Mouse (Mus musculus) adrenal gland, postnatal 14 days (tissue): Measurements from ENCODE around the gene Otud1. TPM values are rescaled to one million over a fixed set of nuclear protein-coding genes. Genes with fewer than 3 reads are reported as not detected.

ENCODE experiments used
- DNase-seq: peaks from one replicate; pipeline ENCODE4 v3.0.0; 2021; ENCODE audit warnings: mixed read lengths
- long read RNA-seq, 2 experiments: library from polyadenylated mRNA; stranded (forward); transcript quantifications; one replicate each; pipeline ENCODE4 v2.0.0; 2021
- total RNA-seq: library from RNA; stranded (reverse); gene quantifications from 2 replicates; pipeline ENCODE4 v1.2.3, GENCODE M21; 2021

Otud1 gene
- total RNA-seq = 7.8 and 10.7 TPM in 2 replicates
- long read RNA-seq, experiment 1, transcript Otud1-201 (1 exons, 2,832 nt) = major isoform, 12 of 12 reads
- long read RNA-seq, experiment 1, partial matches to known transcripts = 0 of 12 reads
- long read RNA-seq, experiment 1, other reads (novel, unspliced or antisense) = 0 of 12 reads
- long read RNA-seq, experiment 2, transcript Otud1-201 (1 exons, 2,832 nt) = major isoform, 6 of 6 reads
- long read RNA-seq, experiment 2, partial matches to known transcripts = 0 of 6 reads
- long read RNA-seq, experiment 2, other reads (novel, unspliced or antisense) = 0 of 6 reads

GRCm38 (mm10) chr2:19657158-19657874 is at the start of gene Otud1:
TSS of gene Otud1 (plus strand) at chr2:19657752.
- DNase-seq = peak; percentile 98

- no peak for DNase-seq
These were observed 49.7 kb upstream of the Otud1 start for GRCm38 (mm10) chr2:19607852-19608251.

- DNase-seq = no peak
These were observed 49.0 kb upstream of the Otud1 start for GRCm38 (mm10) chr2:19608410-19609073.

- DNase-seq = no peak
These were observed 35.5 kb upstream of the Otud1 start for GRCm38 (mm10) chr2:19622041-19622440.

- DNase-seq = no peak
These were observed 30.5 kb upstream of the Otud1 start for GRCm38 (mm10) chr2:19627044-19627443.

- DNase-seq = no peak
These were observed 29.5 kb upstream of the Otud1 start for GRCm38 (mm10) chr2:19627920-19628608.

- no peak for DNase-seq
These were observed 27.0 kb upstream of the Otud1 start for GRCm38 (mm10) chr2:19630544-19630943.

- no peak for DNase-seq
These were observed 24.1 kb upstream of the Otud1 start for GRCm38 (mm10) chr2:19633406-19633920.

- no peak for DNase-seq
These were observed 12.4 kb upstream of the Otud1 start for GRCm38 (mm10) chr2:19645182-19645581.

GRCm38 (mm10) chr2:19646144-19646543 is 11.4 kb upstream of the Otud1 start:
- no peak for DNase-seq

GRCm38 (mm10) chr2:19646910-19647309 is 10.6 kb upstream of the Otud1 start:
- DNase-seq = peak; percentile 71

- no peak for DNase-seq
These were observed 1.1 kb upstream of the Otud1 start for GRCm38 (mm10) chr2:19656436-19656835.

GRCm38 (mm10) chr2:19657881-19658589 is 483 bp downstream of the Otud1 start:
- peak; percentile 80 for DNase-seq

- no peak for DNase-seq
These were observed 1.3 kb downstream of the Otud1 start for GRCm38 (mm10) chr2:19658661-19659384.

- no peak for DNase-seq
These were observed 3.3 kb downstream of the Otud1 start for GRCm38 (mm10) chr2:19660875-19661274.

- no peak for DNase-seq
These were observed 5.7 kb downstream of the Otud1 start for GRCm38 (mm10) chr2:19663146-19663848.

- DNase-seq = peak; percentile 68
These were observed 6.6 kb downstream of the Otud1 start for GRCm38 (mm10) chr2:19664147-19664546.

- DNase-seq = no peak
These were observed 7.3 kb downstream of the Otud1 start for GRCm38 (mm10) chr2:19664555-19665475.

- no peak for DNase-seq
These were observed 8.3 kb downstream of the Otud1 start for GRCm38 (mm10) chr2:19665841-19666240.
